Mouse (Mus musculus) hindbrain, embryonic 12.5 days (tissue): Measurements from ENCODE around the gene Fbxl7. TPM values are rescaled to one million over a fixed set of nuclear protein-coding genes. Genes with fewer than 3 reads are reported as not detected.
"Not testable (repeated sequence)": the region's sequence is repeated elsewhere in the genome, so short reads cannot be mapped to it uniquely, and the experiment has no call there.

Source experiments
- ATAC-seq: fragments of 200-750 bp; cut with Nextera tagmentation; 2 replicates; pipeline ENCODE4 v1.8.0; 2017; ENCODE audit warnings: moderate TSS enrichment; ENCODE audit not compliant: low FRiP score
- H3K27ac ChIP-seq: fragments of 300-500 bp; sonication (generic); 2 replicates; pipeline ENCODE4 v1.5.1; 2016; ENCODE audit warnings: mild to moderate bottlenecking
- H3K27me3 ChIP-seq: fragments of 300-500 bp; sonication (generic); 2 replicates; pipeline ENCODE4 v1.6.1; 2016; ENCODE audit warnings: mild to moderate bottlenecking
- H3K36me3 ChIP-seq: fragments of 300-500 bp; sonication (generic); 2 replicates; pipeline ENCODE4 v1.6.1; 2016; ENCODE audit warnings: mild to moderate bottlenecking
- H3K4me1 ChIP-seq: fragments of 300-500 bp; sonication (generic); 2 replicates; pipeline ENCODE4 v1.6.1; 2016
- H3K4me2 ChIP-seq: fragments of 300-500 bp; sonication (generic); replicated peaks from 2 replicates; pipeline ENCODE4 v1.6.1; 2016; ENCODE audit warnings: mild to moderate bottlenecking
- H3K4me3 ChIP-seq: fragments of 300-500 bp; sonication (generic); 2 replicates; pipeline ENCODE4 v1.5.1; 2016; ENCODE audit warnings: mild to moderate bottlenecking
- H3K9ac ChIP-seq: fragments of 300-500 bp; sonication (generic); 2 replicates; pipeline ENCODE4 v1.6.1; 2016; ENCODE audit warnings: mild to moderate bottlenecking, moderate library complexity
- H3K9me3 ChIP-seq: fragments of 300-500 bp; sonication (generic); replicated peaks from 2 replicates; pipeline ENCODE4 v1.6.1; 2016; ENCODE audit warnings: mild to moderate bottlenecking
- WGBS: fragments of 180-500 bp; shearing (Covaris S2); methylation state at CpG from one replicate; pipeline ENCODE4 v1.1.7; 2016; 5-methylcytosine and 5-hydroxymethylcytosine counted together
- polyA plus RNA-seq: library from polyadenylated mRNA; unstranded; fragments of >200 nt; fragmentation: Nextera tagmentation; extraction: Ambion mirVana; gene quantifications from 2 replicates; pipeline ENCODE4 v1.2.1, GENCODE M21; 2016

Fbxl7 gene
- polyA plus RNA-seq, 1 experiment from 2014 or later: 26.4 TPM

- no peak overlapping the region for H3K9ac ChIP-seq
- no peak overlapping the region for H3K27ac ChIP-seq
- H3K4me2 ChIP-seq: no peak overlapping the region
- peaks cover 11% of the 10 kb centered on the region for H3K4me1 ChIP-seq
- WGBS: 67% methylated on average over 3 of the region's 3 CpGs
- H3K4me3 ChIP-seq: no peak overlapping the region
- H3K36me3 ChIP-seq: no peaks in the 10 kb centered on the region
- no peak for ATAC-seq
- no peaks in the 10 kb centered on the region for H3K27me3 ChIP-seq
- H3K9me3 ChIP-seq: no peaks in the 10 kb centered on the region
Observed at GRCm38 (mm10) chr15:26799457-26800021, 95.8 kb downstream of the Fbxl7 start.

- Histone ChIP-seq H3K4me1 (peaks cover 11% of the 10 kb centered on the region), H3K27me3 (no peaks in the 10 kb centered on the region), H3K4me2 (no peak overlapping the region), H3K27ac (peak overlapping the region; percentile 49; the same call in 1 of the 2 replicates), H3K36me3 (no peaks in the 10 kb centered on the region), H3K4me3 (no peak overlapping the region), H3K9ac (no peak overlapping the region), H3K9me3 (no peaks in the 10 kb centered on the region)
- peak; percentile 37; the same call in 1 of the 2 replicates for ATAC-seq
- WGBS: 66% methylated on average over 2 of the region's 2 CpGs
Observed at GRCm38 (mm10) chr15:26795937-26796336, 99.4 kb downstream of the Fbxl7 start.

DNA sequence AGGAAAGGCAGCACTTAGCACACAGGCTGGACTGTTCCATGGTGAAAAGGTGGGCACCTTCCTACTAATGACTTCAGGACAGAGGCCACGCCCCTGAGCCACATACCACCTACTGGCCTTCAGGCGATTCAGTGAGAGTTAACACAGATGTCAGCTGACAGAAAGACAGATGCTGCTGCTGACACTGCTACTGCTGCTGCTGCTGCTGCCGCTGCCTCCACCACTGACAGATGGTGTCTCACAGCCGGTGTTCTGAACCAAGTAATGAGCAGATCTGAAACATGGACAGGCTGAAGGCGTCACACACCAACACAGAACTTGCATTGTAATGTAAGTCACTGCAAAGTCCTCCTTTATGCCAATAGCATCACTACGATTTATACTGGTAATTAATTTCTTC, 99.9 kb downstream of the Fbxl7 start:
- Histone ChIP-seq H3K4me1 (peaks cover 11% of the 10 kb centered on the region), H3K9me3 (no peaks in the 10 kb centered on the region), H3K36me3 (no peaks in the 10 kb centered on the region), H3K27me3 (no peaks in the 10 kb centered on the region), H3K4me2 (no peak overlapping the region), H3K9ac (no peak overlapping the region), H3K27ac (peak overlapping the region; percentile 49; the same call in 1 of the 2 replicates), H3K4me3 (no peak overlapping the region)
- 29% methylated on average over 6 of the region's 6 CpGs for WGBS
- ATAC-seq: peak; percentile 85

DNA sequence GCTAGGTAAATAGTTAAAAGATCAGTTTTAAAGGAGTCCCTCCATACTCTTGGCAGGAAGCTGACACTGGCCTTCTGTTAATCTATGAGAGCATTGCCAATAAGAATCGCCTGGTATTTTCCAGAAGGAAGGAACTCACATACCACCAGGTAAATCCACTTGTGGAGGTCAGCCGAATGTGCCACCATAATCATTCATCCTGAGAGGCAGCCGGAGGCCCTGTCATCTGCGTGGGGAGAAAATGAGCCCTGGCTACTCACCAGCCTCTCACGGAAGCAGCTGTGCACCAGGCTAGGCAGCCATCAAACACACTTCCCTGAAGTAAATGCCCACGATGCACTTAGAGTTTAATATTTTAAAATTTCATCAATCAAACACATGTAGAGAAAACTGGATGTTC, 108.2 kb downstream of the Fbxl7 start:
- WGBS: 84% methylated on average over 6 of the region's 6 CpGs
- ATAC-seq: no peak
- no peak overlapping the region for H3K9ac ChIP-seq
- no peak overlapping the region for H3K4me3 ChIP-seq
- H3K9me3 ChIP-seq: no peaks in the 10 kb centered on the region
- no peaks in the 10 kb centered on the region for H3K4me1 ChIP-seq
- no peaks in the 10 kb centered on the region for H3K27me3 ChIP-seq
- no peaks in the 10 kb centered on the region for H3K36me3 ChIP-seq
- no peak overlapping the region for H3K4me2 ChIP-seq
- H3K27ac ChIP-seq: no peak overlapping the region

GRCm38 (mm10) chr15:26780557-26780956, 114.8 kb downstream of the Fbxl7 start:
- H3K4me1 ChIP-seq: no peaks in the 10 kb centered on the region
- H3K4me2 ChIP-seq: no peak overlapping the region
- no peak overlapping the region for H3K4me3 ChIP-seq
- no peak for ATAC-seq
- no peaks in the 10 kb centered on the region for H3K9me3 ChIP-seq
- H3K9ac ChIP-seq: no peak overlapping the region
- no peak overlapping the region for H3K27ac ChIP-seq
- WGBS: 80% methylated on average over 3 of the region's 3 CpGs
- H3K27me3 ChIP-seq: no peaks in the 10 kb centered on the region
- no peaks in the 10 kb centered on the region for H3K36me3 ChIP-seq

DNA sequence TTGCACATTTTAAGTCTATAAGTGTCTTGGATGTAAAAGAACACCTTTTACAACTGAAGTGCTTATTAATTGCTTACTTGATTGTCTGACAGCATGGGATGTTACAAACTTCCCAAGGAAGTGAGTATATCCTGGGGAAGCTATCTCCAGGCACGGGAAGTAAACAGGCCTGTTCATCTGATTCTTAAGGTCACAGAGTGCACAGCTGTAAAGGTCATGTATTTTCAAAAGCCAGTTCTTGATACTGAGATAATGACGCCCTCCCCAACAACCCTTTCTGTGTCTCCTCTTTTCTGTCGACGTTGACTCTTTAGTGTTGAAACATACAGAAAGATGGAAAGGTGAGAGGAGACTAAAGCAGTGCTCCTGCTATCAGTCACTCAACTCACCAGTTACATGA, 116.3 kb downstream of the Fbxl7 start:
- H3K27me3 ChIP-seq: no peaks in the 10 kb centered on the region
- no peaks in the 10 kb centered on the region for H3K36me3 ChIP-seq
- H3K9ac ChIP-seq: no peak overlapping the region
- 80% methylated on average over 4 of the region's 4 CpGs for WGBS
- no peak overlapping the region for H3K27ac ChIP-seq
- H3K4me1 ChIP-seq: no peaks in the 10 kb centered on the region
- ATAC-seq: no peak
- H3K9me3 ChIP-seq: no peaks in the 10 kb centered on the region
- no peak overlapping the region for H3K4me3 ChIP-seq
- no peak overlapping the region for H3K4me2 ChIP-seq

DNA sequence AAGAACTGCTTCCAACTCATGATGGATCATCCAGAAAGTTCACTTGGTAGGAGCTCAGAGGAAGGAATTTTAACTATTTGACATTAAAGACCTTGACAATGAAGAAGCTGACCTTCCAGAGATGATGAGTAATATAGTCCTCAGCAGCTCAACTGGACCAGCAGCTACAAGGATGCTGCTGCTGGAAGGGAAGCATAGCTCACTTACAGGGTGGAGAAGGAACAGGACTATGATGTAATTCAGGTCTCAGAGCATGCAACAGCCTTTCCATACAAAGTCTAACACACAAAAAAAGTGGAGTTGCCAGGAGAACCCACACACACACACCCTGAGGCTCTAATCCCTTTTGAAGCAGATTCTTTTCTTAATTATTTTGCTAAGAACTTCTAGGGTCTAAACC, 119.7 kb downstream of the Fbxl7 start:
- Histone ChIP-seq H3K4me3 (no peak overlapping the region), H3K4me1 (no peaks in the 10 kb centered on the region), H3K9ac (no peak overlapping the region), H3K4me2 (no peak overlapping the region), H3K36me3 (no peaks in the 10 kb centered on the region), H3K27ac (no peak overlapping the region), H3K27me3 (no peaks in the 10 kb centered on the region), H3K9me3 (no peaks in the 10 kb centered on the region)
- ATAC-seq: no peak

DNA sequence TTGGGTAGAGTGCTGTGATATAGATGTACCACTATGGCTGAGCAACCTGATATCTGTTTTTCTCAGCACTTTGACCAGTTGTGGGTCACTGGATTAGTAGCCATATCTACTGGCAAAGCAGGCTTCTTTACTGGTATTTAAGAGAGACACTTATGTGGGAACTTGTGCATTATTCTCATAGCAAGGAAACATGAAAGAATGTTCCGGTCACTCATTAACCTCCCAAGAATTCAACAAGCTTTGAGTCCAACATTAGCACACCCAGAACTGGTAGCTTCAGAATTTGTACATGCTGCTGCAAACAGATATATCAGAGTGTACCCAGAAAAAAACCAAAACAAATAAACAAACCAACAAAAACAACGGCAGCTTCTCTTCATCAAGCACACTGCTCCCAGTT, 120.5 kb downstream of the Fbxl7 start:
- no peak overlapping the region for H3K27ac ChIP-seq
- no peak overlapping the region for H3K4me3 ChIP-seq
- no peaks in the 10 kb centered on the region for H3K4me1 ChIP-seq
- WGBS: 99% methylated on average over 2 of the region's 2 CpGs
- no peaks in the 10 kb centered on the region for H3K27me3 ChIP-seq
- no peak overlapping the region for H3K9ac ChIP-seq
- no peak overlapping the region for H3K4me2 ChIP-seq
- no peaks in the 10 kb centered on the region for H3K9me3 ChIP-seq
- no peak for ATAC-seq
- H3K36me3 ChIP-seq: no peaks in the 10 kb centered on the region

DNA sequence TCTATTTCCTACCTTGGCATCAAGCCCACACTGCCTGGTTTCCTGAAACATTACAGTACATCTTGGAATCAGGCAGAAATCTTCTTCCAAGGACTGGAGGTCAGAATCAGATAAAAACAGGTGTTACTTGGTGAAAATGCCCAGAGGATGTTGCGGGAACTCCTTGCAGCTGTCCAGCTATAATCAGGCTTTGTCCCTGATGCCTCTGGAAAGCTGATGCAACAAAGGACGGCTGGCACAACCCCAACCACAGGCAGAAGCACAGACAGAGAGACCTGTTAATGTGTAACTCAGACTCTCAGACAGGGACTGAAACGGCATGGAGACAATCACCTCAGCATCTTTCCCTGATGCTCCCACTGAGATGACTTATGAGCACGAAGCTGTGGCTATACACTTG, 133.7 kb downstream of the Fbxl7 start:
- WGBS: 44% methylated on average over 4 of the region's 4 CpGs
- no peak overlapping the region for H3K4me2 ChIP-seq
- ATAC-seq: no peak
- H3K4me3 ChIP-seq: no peak overlapping the region
- no peaks in the 10 kb centered on the region for H3K4me1 ChIP-seq
- H3K9ac ChIP-seq: no peak overlapping the region
- no peaks in the 10 kb centered on the region for H3K9me3 ChIP-seq
- H3K36me3 ChIP-seq: no peaks in the 10 kb centered on the region
- no peak overlapping the region for H3K27ac ChIP-seq
- no peaks in the 10 kb centered on the region for H3K27me3 ChIP-seq

GRCm38 (mm10) chr15:26748484-26748883, 146.9 kb downstream of the Fbxl7 start:
- Histone ChIP-seq H3K9me3 (no peaks in the 10 kb centered on the region), H3K4me2 (no peak overlapping the region), H3K4me1 (no peaks in the 10 kb centered on the region), H3K36me3 (no peaks in the 10 kb centered on the region), H3K27ac (no peak overlapping the region), H3K9ac (no peak overlapping the region), H3K27me3 (no peaks in the 10 kb centered on the region), H3K4me3 (no peak overlapping the region)
- ATAC-seq: no peak
- WGBS: 89% methylated on average over 3 of the region's 3 CpGs

- WGBS: 50% methylated on average over 2 of the region's 2 CpGs
- Histone ChIP-seq H3K27me3 (no peaks in the 10 kb centered on the region), H3K4me2 (no peak overlapping the region), H3K9ac (no peak overlapping the region), H3K4me1 (peaks cover 4% of the 10 kb centered on the region), H3K36me3 (no peaks in the 10 kb centered on the region), H3K27ac (no peak overlapping the region), H3K9me3 (no peaks in the 10 kb centered on the region), H3K4me3 (no peak overlapping the region)
- ATAC-seq: no peak
Observed at GRCm38 (mm10) chr15:26732366-26732765, 163.0 kb downstream of the Fbxl7 start.

GRCm38 (mm10) chr15:26730760-26731159, 164.6 kb downstream of the Fbxl7 start:
- 77% methylated on average over 2 of the region's 2 CpGs for WGBS
- Histone ChIP-seq H3K27ac (no peak overlapping the region), H3K4me1 (peaks cover 4% of the 10 kb centered on the region)

DNA sequence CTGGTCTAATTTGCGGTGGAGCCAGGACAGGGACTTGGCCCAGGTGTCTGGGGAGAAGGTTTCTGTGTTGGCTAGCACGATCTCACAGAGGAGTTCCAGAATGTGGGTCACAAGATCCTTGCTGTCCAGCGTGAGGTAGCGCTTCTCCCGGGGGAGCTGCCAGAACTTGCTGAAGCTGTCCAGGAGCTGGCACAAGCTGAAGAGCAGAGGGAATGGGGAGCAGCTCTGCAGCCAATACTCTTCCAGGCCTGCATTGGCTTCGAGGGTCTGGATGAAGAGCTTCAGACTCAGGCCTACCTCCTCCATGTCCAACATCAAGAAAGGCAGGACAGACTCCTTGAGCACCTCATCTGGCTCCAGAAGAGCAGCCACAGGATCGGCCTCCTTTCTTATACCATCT, 166.0 kb downstream of the Fbxl7 start:
- H3K27ac ChIP-seq, H3K9ac ChIP-seq, ATAC-seq, H3K4me1 ChIP-seq, H3K27me3 ChIP-seq, H3K4me3 ChIP-seq, H3K9me3 ChIP-seq, H3K36me3 ChIP-seq, H3K4me2 ChIP-seq: not testable (repeated sequence)
- WGBS: 97% methylated on average over 6 of the region's 7 CpGs

More at GRCm38 (mm10) chr15:26730760-26731159, 164.6 kb downstream of the Fbxl7 start:
- no peak overlapping the region for H3K4me2 ChIP-seq
- no peaks in the 10 kb centered on the region for H3K27me3 ChIP-seq
- H3K36me3 ChIP-seq: no peaks in the 10 kb centered on the region
- no peak for ATAC-seq
- H3K9ac ChIP-seq: no peak overlapping the region
- no peak overlapping the region for H3K4me3 ChIP-seq
- H3K9me3 ChIP-seq: no peaks in the 10 kb centered on the region
